Mouse (Mus musculus): ENCODE measurements around the gene Ccdc182.

Gene Ccdc182

DNA sequence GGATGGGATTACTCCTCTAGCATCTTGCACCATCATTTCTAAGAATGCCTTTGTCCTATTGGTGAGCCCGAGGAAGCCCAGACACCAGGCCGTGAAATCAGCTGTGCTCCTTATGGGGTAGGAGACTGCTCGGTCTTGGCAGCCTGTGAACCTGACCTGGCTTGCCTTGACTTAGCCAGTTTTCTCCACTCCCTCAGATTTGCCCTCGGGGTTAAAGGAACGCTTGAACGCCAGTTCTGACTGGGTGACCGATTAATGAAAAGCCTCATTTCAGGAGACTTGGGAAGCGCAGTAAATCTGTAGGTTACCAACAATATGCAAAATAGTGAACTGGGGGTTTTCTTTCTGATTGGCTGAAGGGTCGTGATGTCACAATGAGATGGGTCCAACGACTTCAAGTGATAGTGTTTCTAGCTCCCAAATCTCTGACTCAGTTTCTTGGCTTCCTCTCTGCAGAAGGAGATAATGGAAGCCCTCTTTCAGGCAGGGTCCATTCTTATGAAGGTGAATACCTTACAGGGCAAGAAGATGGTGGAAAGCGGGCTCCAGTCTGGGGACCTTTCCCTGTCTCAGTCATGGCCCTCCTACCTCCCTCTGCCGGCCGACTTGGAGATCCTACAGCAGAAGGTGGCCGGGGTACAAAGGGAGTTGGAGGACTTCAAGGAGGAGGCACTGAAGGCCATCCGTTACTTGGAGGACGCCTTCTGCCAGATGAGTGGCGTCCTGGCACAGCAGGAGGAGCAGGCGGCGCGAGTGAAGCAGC, at the start of gene Ccdc182:
Ccdc182 (plus strand) TSS at position 428 of the 763 bp plus-strand sequence.
- DNase-seq (ENCODE audit: low spot score in 2 of 2), result no peak

DNA sequence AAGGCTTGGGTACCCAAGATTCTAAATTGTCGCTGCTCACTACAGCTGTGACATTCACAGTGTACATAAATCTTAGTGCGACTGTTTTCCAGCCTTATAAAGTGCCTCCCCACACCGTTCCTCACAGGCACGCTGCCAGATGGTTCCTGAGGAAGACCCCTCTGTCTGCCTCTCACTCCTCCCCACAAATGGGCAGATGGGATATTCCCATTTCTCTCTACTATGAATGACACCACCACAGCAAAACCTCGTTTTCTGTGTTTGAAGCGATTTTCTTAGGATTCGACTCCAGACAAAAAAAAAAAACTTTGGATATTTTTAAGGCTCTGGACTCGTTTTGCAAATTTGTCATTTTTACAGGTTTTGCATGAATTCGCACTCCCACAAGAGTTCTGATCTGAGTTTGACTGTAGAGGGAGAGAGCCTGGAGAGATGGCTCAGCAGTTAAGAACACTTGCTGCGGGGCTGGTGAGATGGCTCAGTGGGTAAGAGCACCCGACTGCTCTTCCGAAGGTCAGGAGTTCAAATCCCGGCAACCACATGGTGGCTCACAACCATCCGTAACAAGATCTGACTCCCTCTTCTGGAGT, 48.2 kb upstream of the Ccdc182 start:
- DNase-seq (ENCODE audit: low spot score in 2 of 2), result peak; percentile 42 to 45

GRCm38 (mm10) chr11:88248636-88249035, 45.2 kb upstream of the Ccdc182 start:
- no peak for DNase-seq (ENCODE audit: low spot score in 2 of 2)

DNA sequence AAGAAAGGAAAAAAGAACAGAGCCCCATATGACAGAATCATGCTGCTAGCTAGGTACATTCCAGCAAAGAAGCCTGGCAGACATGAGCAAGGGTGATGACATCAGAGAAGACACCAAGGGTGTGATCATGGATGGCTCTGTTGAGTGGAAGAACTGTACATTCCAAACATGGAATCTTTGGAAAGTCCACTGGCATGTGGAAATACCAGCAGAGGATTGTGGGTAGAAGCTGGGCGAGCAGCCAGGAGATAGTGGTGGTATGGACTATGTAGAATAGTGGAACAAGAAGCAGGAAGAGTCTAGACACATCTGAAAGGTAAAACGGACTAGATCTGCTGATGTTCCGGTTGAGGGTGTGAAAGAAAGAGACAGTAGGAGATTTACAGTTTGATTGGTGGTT, 43.3 kb upstream of the Ccdc182 start:
- no peak for DNase-seq (ENCODE audit: low spot score in 2 of 2)

DNA sequence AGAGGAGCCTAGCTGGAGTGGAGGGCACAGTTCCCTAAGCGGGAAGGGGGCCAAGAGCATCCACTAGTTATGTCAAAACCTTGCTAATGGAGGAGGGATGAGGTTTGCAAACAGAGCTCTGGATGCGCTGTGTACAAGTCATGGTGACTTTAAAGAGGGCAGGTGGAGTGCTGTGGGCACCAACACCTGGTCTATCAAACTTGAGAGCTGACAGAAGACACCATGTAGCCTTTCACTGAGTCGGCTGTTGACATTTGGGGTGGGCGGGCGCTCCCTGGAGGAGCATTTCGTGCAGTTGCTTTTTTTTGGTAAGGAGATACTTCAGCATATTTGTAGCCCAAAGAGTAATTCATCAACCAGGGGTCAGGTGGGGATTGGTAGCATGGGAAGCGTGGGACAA, 42.6 kb upstream of the Ccdc182 start:
- no peak for DNase-seq (ENCODE audit: low spot score in 2 of 2)

- DNase-seq (ENCODE audit: low spot score in 2 of 2), result peak; percentile 60 to 63
Observed at GRCm38 (mm10) chr11:88251972-88252766, 41.7 kb upstream of the Ccdc182 start.

GRCm38 (mm10) chr11:88252767-88253513, 40.9 kb upstream of the Ccdc182 start:
- DNase-seq (ENCODE audit: low spot score in 2 of 2), result peak in 1 of 2 experiments; percentile 10

- DNase-seq (ENCODE audit: low spot score in 2 of 2), result no peak
Observed at GRCm38 (mm10) chr11:88253514-88254167, 40.2 kb upstream of the Ccdc182 start.

GRCm38 (mm10) chr11:88257700-88258099, 36.2 kb upstream of the Ccdc182 start:
- no peak for DNase-seq (ENCODE audit: low spot score in 2 of 2)

DNA sequence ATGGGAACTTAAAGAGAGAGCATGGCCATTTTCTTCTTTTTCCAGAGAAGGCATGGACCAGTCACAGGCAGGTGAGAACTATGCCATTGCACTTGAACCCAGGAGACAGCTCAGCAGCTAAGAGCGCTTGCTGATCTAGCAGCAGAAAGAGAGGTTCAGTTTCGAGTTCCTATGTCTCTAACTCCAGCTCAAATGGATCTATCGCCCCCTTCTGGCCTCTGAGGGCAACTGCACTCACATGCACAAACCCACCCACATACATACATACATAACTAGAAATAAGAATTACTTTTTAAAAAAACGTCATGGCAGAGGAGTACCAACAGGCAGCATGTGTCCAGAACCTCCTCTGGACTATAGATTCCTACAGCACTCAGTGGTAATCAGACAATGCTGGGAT, 35.6 kb upstream of the Ccdc182 start:
- no peak for DNase-seq (ENCODE audit: low spot score in 2 of 2)

GRCm38 (mm10) chr11:88260463-88260862, 33.4 kb upstream of the Ccdc182 start:
- DNase-seq (ENCODE audit: low spot score in 2 of 2), result no peak

DNA sequence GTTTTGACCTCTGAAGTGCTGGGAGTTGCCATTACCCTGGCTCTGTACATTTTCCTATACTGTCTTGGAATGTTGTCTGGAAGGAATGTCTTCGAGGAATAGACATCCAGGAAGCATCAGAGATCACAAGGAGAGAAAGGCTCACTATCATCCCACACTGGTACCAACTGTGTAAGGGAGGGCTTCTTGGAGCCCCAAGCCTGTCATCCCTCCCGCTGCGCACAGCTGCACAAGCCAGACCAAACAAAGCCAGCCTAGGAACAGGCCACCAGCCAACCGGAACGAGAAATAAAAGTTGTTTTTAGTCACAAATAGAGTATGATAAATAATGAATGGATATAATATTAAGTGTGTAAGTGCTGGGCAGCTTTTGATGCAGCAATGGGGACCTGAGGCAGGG, 29.0 kb upstream of the Ccdc182 start:
- DNase-seq (ENCODE audit: low spot score in 2 of 2), result no peak

GRCm38 (mm10) chr11:88266311-88266710, 27.5 kb upstream of the Ccdc182 start:
- no peak for DNase-seq (ENCODE audit: low spot score in 2 of 2)

DNA sequence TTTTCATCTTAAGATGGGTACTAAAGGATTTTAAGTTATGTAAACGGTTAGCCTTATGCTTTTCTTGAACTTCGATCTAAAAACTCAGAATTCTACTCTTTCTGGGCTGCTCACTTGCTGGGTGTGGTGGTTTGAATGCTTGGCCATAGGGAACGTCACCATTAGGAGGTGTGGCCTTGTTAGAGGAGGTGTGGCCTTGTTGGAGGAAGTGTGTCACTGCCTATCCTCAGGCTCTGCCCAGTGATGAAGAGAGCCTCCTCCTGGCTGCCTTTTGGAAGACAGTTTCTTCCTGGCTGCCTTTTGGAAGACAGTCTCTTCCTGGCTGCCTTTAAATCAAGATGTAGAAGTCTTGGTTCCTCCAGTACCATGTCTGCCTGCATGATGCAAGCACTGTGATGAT, 22.0 kb upstream of the Ccdc182 start:
- DNase-seq (ENCODE audit: low spot score in 2 of 2), result no peak

- DNase-seq (ENCODE audit: low spot score in 2 of 2), result no peak
Observed at GRCm38 (mm10) chr11:88274111-88274879, 19.6 kb upstream of the Ccdc182 start.

- DNase-seq (ENCODE audit: low spot score in 2 of 2), result no peak
Observed at GRCm38 (mm10) chr11:88274901-88275498, 18.9 kb upstream of the Ccdc182 start.

GRCm38 (mm10) chr11:88275949-88276348, 17.9 kb upstream of the Ccdc182 start:
- DNase-seq (ENCODE audit: low spot score in 2 of 2), result no peak

- peak; percentile 11 to 14 for DNase-seq (ENCODE audit: low spot score in 2 of 2)
Observed at GRCm38 (mm10) chr11:88276534-88277308, 17.1 kb upstream of the Ccdc182 start.

- no peak for DNase-seq (ENCODE audit: low spot score in 2 of 2)
Observed at GRCm38 (mm10) chr11:88279006-88279405, 14.9 kb upstream of the Ccdc182 start.
